8 mouse cellular contexts compared by ENCODE assay signal in genomic region chr7:122158488-122158887, GRCm38 (mm10). TPM values are rescaled to one million over a fixed set of nuclear protein-coding genes. Genes with fewer than 3 reads are reported as not detected.
DNase-seq lines count a peak whose midpoint lies in the region; ATAC-seq and TF ChIP-seq lines count a peak whose summit lies in the region.

No protein-coding gene starts in this region.

- CTCF ChIA-PET in Patski (lab: Charles Lee) = interaction anchor here (1.8 kb wide), 1 partner anchor 38 kb away, joined by 3 read pairs; no protein-coding TSS in a partner anchor

- peaks cover 35% of the 10 kb centered on the region for H3K4me1 ChIP-seq in heart, embryonic 12.5 days (replicated peaks)
- peaks cover 40% of the 10 kb centered on the region for H3K4me1 ChIP-seq in hindbrain, embryonic 13.5 days (replicated peaks)
- H3K4me1 ChIP-seq in midbrain, embryonic 11.5 days (ENCODE audit: control insufficient read depth, insufficient read depth, low read length) = peaks cover 30% of the 10 kb centered on the region

- no peak for ATAC-seq in heart, embryonic 12.5 days (ENCODE audit: insufficient number of reproducible peaks, low FRiP score)
- peak; percentile 15 for ATAC-seq in Patski
- ATAC-seq in hindbrain, embryonic 13.5 days (ENCODE audit: low FRiP score) = no peak
- peak; percentile 1; the same call in 1 of the 2 replicates for ATAC-seq in midbrain, embryonic 11.5 days (ENCODE audit: low FRiP score)

- TF ChIP-seq CTCF in Patski (IDR thresholded peaks at IDR 0.05) = no peak

- POLR2A ChIA-PET in Patski (lab: Charles Lee) = interaction anchor here (0.6 to 1.1 kb wide), 2 partner anchors 13 to 38 kb away, joined by 3 read pairs; no protein-coding TSS in a partner anchor

- peaks cover 24% of the 10 kb centered on the region for H3K36me3 ChIP-seq in heart, embryonic 12.5 days
- peaks cover 7% of the 10 kb centered on the region for H3K36me3 ChIP-seq in hindbrain, embryonic 13.5 days
- H3K36me3 ChIP-seq in midbrain, embryonic 11.5 days (ENCODE audit: control insufficient read depth, insufficient read depth, low read length) = peaks cover 16% of the 10 kb centered on the region

- H3K9me3 ChIP-seq in heart, embryonic 12.5 days (replicated peaks) = no peaks in the 10 kb centered on the region
- H3K9me3 ChIP-seq in hindbrain, embryonic 13.5 days = no peaks in the 10 kb centered on the region
- H3K9me3 ChIP-seq in midbrain, embryonic 11.5 days (ENCODE audit: control insufficient read depth, low read length) = no peaks in the 10 kb centered on the region

- peak overlapping the region; percentile 81 for H3K9ac ChIP-seq in heart, embryonic 12.5 days
- peak overlapping the region; percentile 82 for H3K9ac ChIP-seq in hindbrain, embryonic 13.5 days
- H3K9ac ChIP-seq in midbrain, embryonic 11.5 days (ENCODE audit: low read length) = peak overlapping the region; percentile 90

- peak overlapping the region; percentile 80 for H3K4me3 ChIP-seq in heart, embryonic 12.5 days
- H3K4me3 ChIP-seq in hindbrain, embryonic 13.5 days = peak overlapping the region; percentile 71
- H3K4me3 ChIP-seq in midbrain, embryonic 11.5 days (ENCODE audit: low read depth, low read length) = peak overlapping the region; percentile 82

- no peak for DNase-seq in heart, adult 9 months (ENCODE audit: low spot score in 2 of 2)
- DNase-seq in Patski (ENCODE audit: low read depth, low spot score) = no peak
- peak; percentile 88 for DNase-seq in midbrain, embryonic 11.5 days (ENCODE audit: low spot score, missing footprints)
- DNase-seq in thymus, postnatal 25 days = no peak
- DNase-seq in frontal cortex, postnatal 10 days (ENCODE audit: low spot score in 2 of 2) = no peak
- DNase-seq in cerebellum, adult 9-10 months = no peak

- 5% methylated on average over 13 of the region's 13 CpGs for WGBS in heart, embryonic 12.5 days
- WGBS in hindbrain, embryonic 13.5 days = 7% methylated on average over 13 of the region's 13 CpGs
- 6% methylated on average over 13 of the region's 13 CpGs for WGBS in midbrain, embryonic 11.5 days

- peak overlapping the region; percentile 65 for H3K27ac ChIP-seq in heart, embryonic 12.5 days (ENCODE audit: poor library complexity, severe bottlenecking)
- H3K27ac ChIP-seq in hindbrain, embryonic 13.5 days = peak overlapping the region; percentile 79; the same call in 1 of the 2 replicates
- H3K27ac ChIP-seq in midbrain, embryonic 11.5 days (ENCODE audit: low read depth, low read length) = peak overlapping the region; percentile 75

- H3K27me3 ChIP-seq in heart, embryonic 12.5 days (replicated peaks) = no peaks in the 10 kb centered on the region
- no peaks in the 10 kb centered on the region for H3K27me3 ChIP-seq in Patski
- H3K27me3 ChIP-seq in hindbrain, embryonic 13.5 days = no peaks in the 10 kb centered on the region
- no peaks in the 10 kb centered on the region for H3K27me3 ChIP-seq in midbrain, embryonic 11.5 days (ENCODE audit: control insufficient read depth, insufficient read depth, low read length)

- peak overlapping the region; percentile 93 for H3K4me2 ChIP-seq in heart, embryonic 12.5 days
- peak overlapping the region; percentile 98 for H3K4me2 ChIP-seq in hindbrain, embryonic 13.5 days
- H3K4me2 ChIP-seq in midbrain, embryonic 11.5 days = peak overlapping the region; percentile 76

- in situ Hi-C loops in Patski (cut with MboI; ENCODE audit: low pct_unique_long_range_greater_than_20kb) = no loop called here

RNA-seq across cellular contexts. Expression of gene Plk1, which starts 0.8 kb away (rescaled TPM):
- polyA plus RNA-seq in heart, embryonic 12.5 days (2016; fragmentation: Nextera tagmentation; extraction: Ambion mirVana) = 103 and 112 TPM in 2 replicates
- polyA plus RNA-seq in Patski (2021) = 55.8 TPM
- polyA plus RNA-seq in hindbrain, embryonic 13.5 days (2015; fragmentation: Nextera tagmentation; extraction: Ambion mirVana) = 27.1 and 32.8 TPM in 2 replicates
- 114 and 129 TPM in 2 replicates for polyA plus RNA-seq in midbrain, embryonic 11.5 days (2014; fragmentation: Nextera tagmentation; extraction: Ambion mirVana)

RNA-seq across cellular contexts. Expression of gene Dctn5, which starts 25.6 kb away (rescaled TPM):
- polyA plus RNA-seq in heart, embryonic 12.5 days (2016; fragmentation: Nextera tagmentation; extraction: Ambion mirVana) = 70.1 and 73.9 TPM in 2 replicates
- 54.1 TPM for polyA plus RNA-seq in Patski (2021)
- polyA plus RNA-seq in hindbrain, embryonic 13.5 days (2015; fragmentation: Nextera tagmentation; extraction: Ambion mirVana) = 162 TPM in 2 replicates
- 140 and 141 TPM in 2 replicates for polyA plus RNA-seq in midbrain, embryonic 11.5 days (2014; fragmentation: Nextera tagmentation; extraction: Ambion mirVana)

RNA-seq across cellular contexts. Expression of gene Palb2, which starts 25.7 kb away (rescaled TPM):
- 13.2 and 14.1 TPM in 2 replicates for polyA plus RNA-seq in heart, embryonic 12.5 days (2016; fragmentation: Nextera tagmentation; extraction: Ambion mirVana)
- 4.6 TPM for polyA plus RNA-seq in Patski (2021)
- polyA plus RNA-seq in hindbrain, embryonic 13.5 days (2015; fragmentation: Nextera tagmentation; extraction: Ambion mirVana) = 5.7 and 8.7 TPM in 2 replicates
- 19.0 and 22.6 TPM in 2 replicates for polyA plus RNA-seq in midbrain, embryonic 11.5 days (2014; fragmentation: Nextera tagmentation; extraction: Ambion mirVana)

RNA-seq across cellular contexts. Expression of gene Ern2, which starts 27.5 kb away (rescaled TPM):
- polyA plus RNA-seq in heart, embryonic 12.5 days (2016; fragmentation: Nextera tagmentation; extraction: Ambion mirVana) = not detected in 2 replicates
- polyA plus RNA-seq in Patski (2021) = not detected
- 0.97 and 1.1 TPM in 2 replicates for polyA plus RNA-seq in hindbrain, embryonic 13.5 days (2015; fragmentation: Nextera tagmentation; extraction: Ambion mirVana)
- polyA plus RNA-seq in midbrain, embryonic 11.5 days (2014; fragmentation: Nextera tagmentation; extraction: Ambion mirVana) = 0.04 and 0.07 TPM in 2 replicates

RNA-seq across cellular contexts. Expression of gene Ndufab1, which starts 56.8 kb away (rescaled TPM):
- polyA plus RNA-seq in heart, embryonic 12.5 days (2016; fragmentation: Nextera tagmentation; extraction: Ambion mirVana) = 1,263 and 1,284 TPM in 2 replicates
- 328 TPM for polyA plus RNA-seq in Patski (2021)
- polyA plus RNA-seq in hindbrain, embryonic 13.5 days (2015; fragmentation: Nextera tagmentation; extraction: Ambion mirVana) = 626 and 638 TPM in 2 replicates
- polyA plus RNA-seq in midbrain, embryonic 11.5 days (2014; fragmentation: Nextera tagmentation; extraction: Ambion mirVana) = 688 and 709 TPM in 2 replicates

Comparison
In these comparisons a context has a peak if more than half of its experiments do, and no peak if none do; other contexts are left out.
1. ATAC-seq: peak in Patski (single experiment) and midbrain, embryonic 11.5 days (single experiment); none in heart, embryonic 12.5 days (single experiment) and hindbrain, embryonic 13.5 days (single experiment).
2. Peak in every context shown above with its lines, with median percentiles within 50 percentile points of each other: H3K27ac ChIP-seq, H3K4me2 ChIP-seq, H3K4me3 ChIP-seq and H3K9ac ChIP-seq.